ENCODE assay signal across 8 mouse cellular contexts in genomic region chr9:41228425-41229224, GRCm38 (mm10).
DNase-seq lines count a peak whose midpoint lies in the region; ATAC-seq lines count a peak whose summit lies in the region.

No protein-coding gene starts in this region.

- peak; percentile 87 for ATAC-seq in embryonic facial prominence, embryonic 13.5 days (ENCODE audit: insufficient number of reproducible peaks, insufficient read depth, low FRiP score, low TSS enrichment, low read depth)
- ATAC-seq in kidney, embryonic 15.5 days (replicated peaks; ENCODE audit: low FRiP score): peak; percentile 93
- ATAC-seq in monocyte, adult 5-6 weeks (replicated peaks; ENCODE audit: insufficient number of reproducible peaks, low FRiP score, low TSS enrichment, poor library complexity, severe bottlenecking): peak; percentile 70; the same call in 1 of the 2 replicates

- peak overlapping the region; percentile 97 for H3K27ac ChIP-seq in embryonic facial prominence, embryonic 13.5 days
- peak overlapping the region; percentile 93 for H3K27ac ChIP-seq in heart, embryonic 10.5 days
- H3K27ac ChIP-seq in kidney, embryonic 15.5 days: peak overlapping the region; percentile 88

- no peaks in the 10 kb centered on the region for H3K9me3 ChIP-seq in embryonic facial prominence, embryonic 13.5 days
- no peaks in the 10 kb centered on the region for H3K9me3 ChIP-seq in heart, embryonic 10.5 days
- no peaks in the 10 kb centered on the region for H3K9me3 ChIP-seq in kidney, embryonic 15.5 days (replicated peaks)

- H3K27me3 ChIP-seq in embryonic facial prominence, embryonic 13.5 days: no peaks in the 10 kb centered on the region
- no peaks in the 10 kb centered on the region for H3K27me3 ChIP-seq in heart, embryonic 10.5 days (ENCODE audit: insufficient read depth, poor library complexity, severe bottlenecking)
- 0 out of 2 replicates have a peak, but pooled peaks cover 5% of the 10 kb centered on the region for H3K27me3 ChIP-seq in kidney, embryonic 15.5 days

- H3K4me3 ChIP-seq in embryonic facial prominence, embryonic 13.5 days: peak overlapping the region; percentile 40
- peak overlapping the region; percentile 62 for H3K4me3 ChIP-seq in heart, embryonic 10.5 days
- peak overlapping the region; percentile 47 for H3K4me3 ChIP-seq in kidney, embryonic 15.5 days (replicated peaks)

- DNase-seq in 3134 (ENCODE audit: extremely low read depth, insufficient read length, low spot score) (peak; percentile 62), liver (peak; percentile 75)
- peak; percentile 85 for DNase-seq in adrenal gland, postnatal 25 days
- DNase-seq in heart, embryonic 10.5 days (ENCODE audit: low spot score): peak; percentile 92
- DNase-seq in spleen, postnatal 4 days (ENCODE audit: low spot score in 2 of 2): peak; percentile 72 to 86

- no peaks in the 10 kb centered on the region for H3K36me3 ChIP-seq in embryonic facial prominence, embryonic 13.5 days
- H3K36me3 ChIP-seq in heart, embryonic 10.5 days: no peaks in the 10 kb centered on the region
- H3K36me3 ChIP-seq in kidney, embryonic 15.5 days: no peaks in the 10 kb centered on the region

- peak overlapping the region; percentile 75 for H3K9ac ChIP-seq in embryonic facial prominence, embryonic 13.5 days
- H3K9ac ChIP-seq in kidney, embryonic 15.5 days: peak overlapping the region; percentile 63

- 4% methylated on average over 29 of the region's 29 CpGs for WGBS in embryonic facial prominence, embryonic 13.5 days
- WGBS in heart, embryonic 10.5 days: 5% methylated on average over 29 of the region's 29 CpGs
- WGBS in kidney, embryonic 15.5 days: 5% methylated on average over 29 of the region's 29 CpGs

- peak overlapping the region; percentile 63 for H3K4me2 ChIP-seq in embryonic facial prominence, embryonic 13.5 days
- H3K4me2 ChIP-seq in kidney, embryonic 15.5 days: peak overlapping the region; percentile 73

- peaks cover 29% of the 10 kb centered on the region for H3K4me1 ChIP-seq in embryonic facial prominence, embryonic 13.5 days
- peaks cover 16% of the 10 kb centered on the region for H3K4me1 ChIP-seq in heart, embryonic 10.5 days
- peaks cover 27% of the 10 kb centered on the region for H3K4me1 ChIP-seq in kidney, embryonic 15.5 days

Comparison
In these comparisons a context has a peak if more than half of its experiments do, and no peak if none do; other contexts are left out.
1. Peak in every context shown above with its lines: DNase-seq, ATAC-seq, H3K4me3 ChIP-seq and H3K27ac ChIP-seq.